Mouse (Mus musculus) spleen, adult 2 months (tissue): Measurements from ENCODE around the gene Rbm38. TPM values are rescaled to one million over a fixed set of nuclear protein-coding genes. Genes with fewer than 3 reads are reported as not detected.

Experiments used
- DNase-seq, 2 experiments: peaks; one replicate each; pipeline versions ENCODE4 v3.0.0 to v3.0.0-alpha.2; 2012 to 2021; ENCODE audit warnings: low spot score in 2 of 2, low read depth in 1 of 2
- H3K27ac ChIP-seq: fragments of 200-500 bp; 2 replicates; pipeline ENCODE4 v1.5.1; 2012; ENCODE audit warnings: low read length, inconsistent platforms; ENCODE audit not compliant: insufficient read depth
- H3K27me3 ChIP-seq: fragments of 200-500 bp; 2 replicates; pipeline ENCODE4 v1.6.1; 2012; ENCODE audit warnings: mild to moderate bottlenecking, moderate library complexity, low read length, inconsistent platforms; ENCODE audit not compliant: control insufficient read depth, insufficient read depth
- H3K36me3 ChIP-seq: fragments of 200-500 bp; 2 replicates; pipeline ENCODE4 v1.6.1; 2012; ENCODE audit warnings: mild to moderate bottlenecking, low read length, inconsistent platforms; ENCODE audit not compliant: control insufficient read depth, insufficient read depth
- H3K4me1 ChIP-seq: fragments of 200-500 bp; 2 replicates; pipeline ENCODE4 v1.6.1; 2011; ENCODE audit warnings: inconsistent platforms; ENCODE audit not compliant: control insufficient read depth, insufficient read depth, insufficient read length
- H3K4me3 ChIP-seq: fragments of 200-500 bp; 2 replicates; pipeline ENCODE4 v1.5.1; 2011; ENCODE audit warnings: mild to moderate bottlenecking, inconsistent platforms; ENCODE audit not compliant: insufficient read depth, insufficient read length; ENCODE audit errors: extremely low read depth
- CTCF ChIP-seq: fragments of 200-500 bp; IDR thresholded peaks from 2 replicates; pipeline ENCODE4 v1.5.1; 2011; ENCODE audit warnings: mild to moderate bottlenecking, inconsistent platforms; ENCODE audit not compliant: insufficient read depth, insufficient read length, insufficient replicate concordance; ENCODE audit errors: extremely low read depth
- POLR2A ChIP-seq: fragments of 200-500 bp; IDR thresholded peaks from 2 replicates; pipeline ENCODE4 v1.6.1; 2011; ENCODE audit warnings: low read depth, low read length, inconsistent platforms
- WGBS: fragments of 180-500 bp; shearing (Covaris S2); methylation state at CpG from one replicate; pipeline ENCODE4 v1.1.7; 2018; 5-methylcytosine and 5-hydroxymethylcytosine counted together
- polyA plus RNA-seq: library from polyadenylated mRNA; depleted of rRNA; stranded (reverse); fragments of >200 nt; gene quantifications from 2 replicates; pipeline ENCODE4 v1.2.3, GENCODE M21; 2012

Rbm38 gene
- polyA plus RNA-seq, 1 experiment: 724 TPM

GRCm38 (mm10) chr2:172977409-172978130 is 42.7 kb upstream of the Rbm38 start, which contains the start of gene Spo11:
Spo11 (plus strand) TSS chr2:172977700.
- no peaks in the 10 kb centered on the region for H3K36me3 ChIP-seq
- H3K27me3 ChIP-seq: no peaks in the 10 kb centered on the region
- H3K4me3 ChIP-seq: peak within 1 kb of the TSS; percentile 56
- peaks cover 5% of the 10 kb centered on the region for H3K4me1 ChIP-seq
- peak; percentile 28 to 43 for DNase-seq
- H3K27ac ChIP-seq: peak within 1 kb of the TSS; percentile 73
- WGBS: 12% methylated on average over 14 of the region's 14 CpGs
- no peak for TF ChIP-seq CTCF
- no peak; the same call in 1 of the 2 replicates for TF ChIP-seq POLR2A

DNA sequence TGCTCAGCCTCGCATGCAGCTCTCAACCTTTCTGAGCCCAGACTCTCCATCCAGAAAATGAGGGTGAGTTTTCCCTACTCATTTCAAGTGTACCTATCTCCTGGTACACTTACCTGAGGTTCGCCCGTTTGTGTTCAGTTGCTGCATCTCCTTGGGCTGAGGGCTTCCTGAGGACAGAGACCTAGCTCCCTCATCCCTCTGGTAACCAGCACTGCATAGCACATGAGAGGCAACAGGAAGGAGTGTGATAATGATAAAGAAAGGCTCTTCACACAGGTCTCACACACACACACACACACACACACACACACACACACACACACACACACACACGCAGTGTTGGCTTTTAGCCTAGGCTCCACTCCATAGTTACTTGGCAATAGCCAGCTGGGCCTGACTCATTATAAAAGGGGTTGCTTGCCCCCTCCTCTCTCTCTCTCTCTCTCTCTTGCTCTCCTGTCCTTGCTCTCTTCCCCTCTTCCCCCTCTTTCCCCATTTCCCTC is 42.1 kb upstream of the Rbm38 start:
- Histone ChIP-seq H3K27ac (peak overlapping the region; percentile 73), H3K36me3 (no peaks in the 10 kb centered on the region), H3K4me3 (peak overlapping the region; percentile 56; the same call in 1 of the 2 replicates), H3K27me3 (no peaks in the 10 kb centered on the region), H3K4me1 (peaks cover 5% of the 10 kb centered on the region)
- no peak for DNase-seq
- TF ChIP-seq POLR2A (no peak), CTCF (no peak)
- 41% methylated on average over 4 of the region's 4 CpGs for WGBS

- DNase-seq: no peak
- Histone ChIP-seq H3K4me3 (no peak overlapping the region), H3K36me3 (no peaks in the 10 kb centered on the region), H3K4me1 (peaks cover 5% of the 10 kb centered on the region), H3K27me3 (no peaks in the 10 kb centered on the region), H3K27ac (no peak overlapping the region)
- TF ChIP-seq CTCF (no peak), POLR2A (no peak)
- WGBS: 95% methylated on average over 43 of the region's 43 CpGs
Measured at GRCm38 (mm10) chr2:172979666-172980345, 40.5 kb upstream of the Rbm38 start.

- Histone ChIP-seq H3K36me3 (no peaks in the 10 kb centered on the region), H3K4me1 (peaks cover 2% of the 10 kb centered on the region; the same call in 1 of the 2 replicates), H3K4me3 (no peak overlapping the region), H3K27ac (no peak overlapping the region), H3K27me3 (no peaks in the 10 kb centered on the region)
- TF ChIP-seq POLR2A: no peak
- TF ChIP-seq CTCF: no peak
- no peak for DNase-seq
- WGBS: 86% methylated on average over 9 of the region's 9 CpGs
Measured at GRCm38 (mm10) chr2:172982776-172983561, 37.3 kb upstream of the Rbm38 start.

- no peak for DNase-seq
Measured at GRCm38 (mm10) chr2:172990161-172990560, 30.1 kb upstream of the Rbm38 start.

DNA sequence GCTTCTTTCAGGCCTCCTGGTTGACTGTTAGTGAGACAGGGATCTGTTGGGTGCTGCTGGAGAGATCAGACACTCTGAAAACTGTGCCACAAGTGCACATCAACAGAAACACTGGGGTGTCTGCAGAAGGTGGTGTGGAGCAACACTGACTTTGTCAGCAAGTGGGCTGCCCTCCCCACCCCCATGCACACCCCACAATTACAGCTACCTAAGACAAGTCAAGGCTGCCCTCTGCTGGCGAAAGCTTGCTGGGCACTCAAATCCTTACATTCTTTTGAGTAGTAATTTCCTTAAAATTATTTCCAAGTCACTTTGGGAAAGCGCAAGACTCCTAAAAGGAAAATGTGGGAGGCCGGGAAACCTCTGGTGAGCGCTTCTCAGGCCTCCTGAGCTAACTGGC is 24.1 kb upstream of the Rbm38 start:
- no peaks in the 10 kb centered on the region for H3K27me3 ChIP-seq
- H3K4me1 ChIP-seq: peaks cover 7% of the 10 kb centered on the region
- 17% methylated on average over 4 of the region's 4 CpGs for WGBS
- peak; percentile 75; the same call in 1 of the 2 replicates for TF ChIP-seq CTCF
- TF ChIP-seq POLR2A: no peak
- no peaks in the 10 kb centered on the region for H3K36me3 ChIP-seq
- peak; percentile 43 to 66 for DNase-seq
- no peak overlapping the region for H3K27ac ChIP-seq
- no peak overlapping the region for H3K4me3 ChIP-seq

More at GRCm38 (mm10) chr2:172990161-172990560, 30.1 kb upstream of the Rbm38 start:
- H3K4me1 ChIP-seq: no peaks in the 10 kb centered on the region
- TF ChIP-seq CTCF (no peak), POLR2A (no peak)
- H3K36me3 ChIP-seq: no peaks in the 10 kb centered on the region
- H3K4me3 ChIP-seq: no peak overlapping the region
- 90% methylated on average over 6 of the region's 6 CpGs for WGBS
- no peaks in the 10 kb centered on the region for H3K27me3 ChIP-seq
- H3K27ac ChIP-seq: no peak overlapping the region
